Mouse (Mus musculus) lung, postnatal 0 days (tissue): ENCODE results near the gene Pax3. TPM values are rescaled to one million over a fixed set of nuclear protein-coding genes. Genes with fewer than 3 reads are reported as not detected.

ENCODE experiments used
- ATAC-seq: fragments of 200-750 bp; cut with Nextera tagmentation; 2 replicates; pipeline ENCODE4 v1.8.0; 2017; ENCODE audit warnings: moderate library complexity
- DNase-seq: peaks from one replicate; pipeline ENCODE4 v3.0.0-alpha.2; 2016; ENCODE audit warnings: low spot score
- H3K27ac ChIP-seq: fragments of 300-500 bp; sonication (generic); 2 replicates; pipeline ENCODE4 v1.5.1; 2014; ENCODE audit warnings: antibody characterized with exemption, mild to moderate bottlenecking, low read length, mixed read lengths
- H3K27me3 ChIP-seq: fragments of 300-500 bp; sonication (generic); replicated peaks from 2 replicates; pipeline ENCODE4 v1.6.1; 2014; ENCODE audit warnings: low read length, mixed read lengths; ENCODE audit not compliant: insufficient read depth
- H3K36me3 ChIP-seq: fragments of 300-500 bp; sonication (generic); 2 replicates; pipeline ENCODE4 v1.6.1; 2014; ENCODE audit warnings: low read length, mixed read lengths; ENCODE audit not compliant: insufficient read depth
- H3K4me1 ChIP-seq: fragments of 300-500 bp; sonication (generic); 2 replicates; pipeline ENCODE4 v1.6.1; 2014; ENCODE audit warnings: antibody characterized with exemption, low read depth, low read length, mixed read lengths; ENCODE audit not compliant: insufficient read depth
- H3K4me2 ChIP-seq: fragments of 300-500 bp; sonication (generic); replicated peaks from 2 replicates; pipeline ENCODE4 v1.6.1; 2014; ENCODE audit warnings: low read depth, mild to moderate bottlenecking, low read length, moderate library complexity, mixed read lengths
- H3K4me3 ChIP-seq: fragments of 300-500 bp; sonication (generic); 2 replicates; pipeline ENCODE4 v1.5.1; 2014; ENCODE audit warnings: low read depth, low read length
- H3K9ac ChIP-seq: fragments of 300-500 bp; sonication (generic); replicated peaks from 2 replicates; pipeline ENCODE4 v1.6.1; 2014; ENCODE audit warnings: low read depth, mild to moderate bottlenecking
- H3K9me3 ChIP-seq: fragments of 300-500 bp; sonication (generic); 2 replicates; pipeline ENCODE4 v1.6.1; 2016; ENCODE audit warnings: low read length, mixed read lengths
- CTCF ChIP-seq: IDR thresholded peaks from 2 replicates; pipeline ENCODE4 v1.5.1; 2016; ENCODE audit warnings: antibody characterized with exemption, mild to moderate bottlenecking
- EP300 ChIP-seq: IDR thresholded peaks from 2 replicates; pipeline ENCODE4 v1.6.1; 2016; ENCODE audit warnings: antibody characterized with exemption, mild to moderate bottlenecking, control low read depth
- WGBS: fragments of 180-500 bp; shearing (Covaris S2); extraction: QIAGEN DNeasy Blood & Tissue Kit; methylation state at CpG from one replicate; pipeline ENCODE4 v1.1.7; 2014; 5-methylcytosine and 5-hydroxymethylcytosine counted together
- polyA plus RNA-seq: library from polyadenylated mRNA; unstranded; fragments of >200 nt; fragmentation: Nextera tagmentation; extraction: Ambion mirVana; gene quantifications from 2 replicates; pipeline ENCODE4 v1.2.1, GENCODE M21; 2015

Pax3 gene
- polyA plus RNA-seq, 1 experiment from 2014 or later = not detected

DNA sequence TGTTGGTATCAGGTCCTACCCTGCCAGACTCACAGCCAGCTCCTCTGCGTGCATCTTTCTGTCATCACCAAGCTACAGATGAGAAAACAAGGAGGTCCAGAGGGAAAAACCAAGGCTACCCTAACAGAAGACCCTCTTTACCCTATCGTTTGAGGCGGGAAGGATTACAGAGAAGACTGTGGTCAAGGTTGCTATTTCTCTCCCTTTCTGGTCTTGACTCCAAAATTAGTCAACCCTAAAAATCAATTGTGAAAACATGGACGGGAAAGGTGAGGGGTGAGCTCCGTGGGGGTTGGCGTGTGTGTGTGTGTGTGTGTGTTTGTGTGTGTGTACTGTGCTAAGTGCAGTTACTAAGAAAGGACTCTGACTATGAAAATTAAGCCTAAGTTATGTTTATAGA, 54.0 kb downstream of the Pax3 start:
- no peak for DNase-seq
- no peak overlapping the region for H3K4me3 ChIP-seq
- H3K27ac ChIP-seq = no peak overlapping the region
- no peaks in the 10 kb centered on the region for H3K4me1 ChIP-seq
- WGBS = 63% methylated on average over 6 of the region's 6 CpGs
- no peaks in the 10 kb centered on the region for H3K36me3 ChIP-seq
- no peak overlapping the region for H3K4me2 ChIP-seq
- H3K9me3 ChIP-seq = no peaks in the 10 kb centered on the region
- H3K9ac ChIP-seq = no peak overlapping the region
- peaks cover 58% of the 10 kb centered on the region for H3K27me3 ChIP-seq
- no peak for TF ChIP-seq CTCF
- no peak for ATAC-seq

DNA sequence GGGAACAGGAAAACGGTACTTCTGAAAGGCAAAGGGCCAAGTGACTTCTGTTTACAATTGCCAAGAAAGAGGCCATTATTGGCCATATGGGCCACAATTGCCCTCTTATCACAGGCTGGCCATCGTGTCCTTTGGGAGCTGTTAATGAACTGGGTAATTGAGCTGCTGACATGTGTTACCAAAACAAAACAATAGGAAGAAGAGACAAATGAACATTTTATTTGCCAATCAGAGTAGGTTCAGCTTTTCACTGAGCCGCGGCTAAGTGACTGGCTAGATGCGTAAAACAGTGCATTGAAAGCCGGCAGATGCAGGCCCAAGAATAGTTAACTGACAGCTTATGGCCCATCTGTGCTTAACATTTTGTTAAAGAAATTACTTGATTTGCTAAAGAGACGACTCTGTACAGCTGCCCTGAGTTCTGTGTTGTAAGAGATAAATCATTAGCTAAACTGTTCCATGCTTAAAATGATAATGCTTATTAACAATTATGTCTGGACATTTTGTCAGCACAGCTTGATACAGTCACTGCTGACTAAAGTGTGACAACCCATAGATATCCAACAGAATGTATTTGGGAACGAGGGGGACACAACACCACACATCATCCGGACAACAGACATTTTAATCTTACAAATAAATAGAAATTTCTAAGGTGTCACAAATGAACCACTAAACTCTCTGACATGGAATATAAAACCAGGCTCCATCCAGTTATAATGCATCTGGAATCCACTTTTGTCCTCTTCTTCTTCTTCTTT, 55.0 kb downstream of the Pax3 start:
- H3K4me1 ChIP-seq = no peaks in the 10 kb centered on the region
- no peak overlapping the region for H3K4me3 ChIP-seq
- H3K9me3 ChIP-seq = no peaks in the 10 kb centered on the region
- H3K27ac ChIP-seq = no peak overlapping the region
- no peak overlapping the region for H3K9ac ChIP-seq
- no peak overlapping the region for H3K4me2 ChIP-seq
- H3K36me3 ChIP-seq = no peaks in the 10 kb centered on the region
- DNase-seq = no peak
- no peak for ATAC-seq
- 23% methylated on average over 9 of the region's 9 CpGs for WGBS
- peaks cover 62% of the 10 kb centered on the region for H3K27me3 ChIP-seq
- TF ChIP-seq EP300 (no peak), CTCF (no peak)

DNA sequence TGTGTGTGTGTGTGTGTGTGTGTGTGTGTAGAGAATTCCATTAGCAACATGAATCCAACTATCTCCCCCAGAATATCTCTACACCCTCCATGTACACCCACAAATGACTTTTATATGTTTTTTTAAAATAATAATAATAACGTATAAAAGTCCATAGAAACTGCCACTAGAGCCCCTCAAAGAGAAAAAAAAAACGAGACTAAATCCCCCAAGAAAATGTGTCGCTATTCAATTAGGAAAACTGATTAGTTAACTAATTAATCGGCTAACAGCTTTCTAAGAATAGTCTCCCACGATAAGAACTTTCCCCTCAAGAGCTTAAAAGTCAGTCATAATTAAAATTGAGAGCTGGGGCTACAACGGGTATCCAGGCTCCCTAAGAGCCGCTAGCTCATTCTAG, 55.6 kb downstream of the Pax3 start:
- no peaks in the 10 kb centered on the region for H3K4me1 ChIP-seq
- H3K27ac ChIP-seq = no peak overlapping the region
- 8% methylated on average over 7 of the region's 7 CpGs for WGBS
- peaks cover 60% of the 10 kb centered on the region for H3K27me3 ChIP-seq
- DNase-seq (no peak), ATAC-seq (no peak)
- H3K4me3 ChIP-seq = no peak overlapping the region
- no peak overlapping the region for H3K9ac ChIP-seq
- no peaks in the 10 kb centered on the region for H3K36me3 ChIP-seq
- H3K9me3 ChIP-seq = no peaks in the 10 kb centered on the region
- no peak overlapping the region for H3K4me2 ChIP-seq
- no peak for TF ChIP-seq CTCF
- TF ChIP-seq EP300 = no peak

DNA sequence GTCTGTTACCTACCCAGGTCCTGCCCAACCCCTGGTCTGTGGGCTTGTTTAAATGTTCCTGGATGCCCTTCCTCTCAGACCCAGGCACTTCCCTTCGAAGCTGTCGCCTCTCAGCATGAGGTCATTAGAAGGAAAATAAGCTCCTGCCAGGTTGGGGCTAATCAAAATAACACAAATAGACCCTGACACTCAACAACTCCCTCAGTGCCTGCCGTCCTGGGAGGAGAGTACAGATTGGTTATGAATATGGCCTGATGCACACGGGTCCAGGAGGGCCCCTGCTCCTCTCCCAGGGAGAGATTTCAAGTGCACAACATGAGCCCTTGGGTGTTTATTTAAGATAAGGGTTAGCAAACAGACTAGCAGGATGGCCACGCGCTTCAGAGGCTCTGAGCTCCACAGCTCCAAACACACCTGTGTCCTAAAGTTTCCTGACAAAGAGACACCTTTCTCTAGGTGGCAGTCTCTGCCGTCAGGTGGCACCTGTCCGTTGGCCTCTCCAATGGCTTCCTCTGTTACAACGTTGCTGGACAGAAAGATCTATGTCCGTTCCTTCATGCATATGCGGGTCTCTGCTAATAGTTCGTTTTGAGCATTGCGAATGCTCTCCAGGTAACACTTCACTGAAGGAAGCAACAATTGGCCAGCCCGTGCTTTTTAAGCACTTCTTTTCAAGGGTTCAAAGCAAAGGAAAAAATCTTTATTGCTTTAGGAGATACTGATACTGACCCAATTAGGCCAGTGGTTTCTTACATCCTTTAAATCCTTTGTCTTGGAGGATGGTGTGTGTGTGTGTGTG, 56.2 kb downstream of the Pax3 start:
- ATAC-seq (peak; percentile 19; the same call in 1 of the 2 replicates), DNase-seq (peak; percentile 25)
- TF ChIP-seq CTCF (peak; percentile 50), EP300 (no peak)
- Histone ChIP-seq H3K9me3 (no peaks in the 10 kb centered on the region), H3K27ac (no peak overlapping the region), H3K27me3 (peaks cover 58% of the 10 kb centered on the region), H3K4me3 (no peak overlapping the region), H3K9ac (no peak overlapping the region), H3K4me2 (no peak overlapping the region), H3K36me3 (no peaks in the 10 kb centered on the region), H3K4me1 (no peaks in the 10 kb centered on the region)
- 2% methylated on average over 14 of the region's 14 CpGs for WGBS

DNA sequence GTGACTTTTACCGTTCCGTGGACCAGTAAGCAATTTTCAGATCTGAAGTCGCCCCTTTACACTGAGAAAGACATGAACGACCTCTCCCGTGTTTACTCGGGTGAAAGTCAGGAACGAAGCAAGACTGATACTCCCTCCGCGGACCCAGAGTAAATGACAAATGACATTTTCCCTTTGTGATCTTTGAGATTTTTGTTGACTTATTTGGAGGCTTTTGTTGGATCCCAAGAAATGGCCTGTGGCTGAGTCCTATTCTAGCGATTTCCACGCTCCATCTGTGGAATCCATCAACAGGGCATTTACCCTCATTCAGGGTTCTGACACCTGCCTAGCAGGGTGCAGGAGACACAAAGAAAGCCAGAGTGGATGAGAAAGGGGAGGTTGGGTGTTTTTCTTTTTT, 57.6 kb downstream of the Pax3 start:
- no peak overlapping the region for H3K27ac ChIP-seq
- no peak for ATAC-seq
- 2% methylated on average over 11 of the region's 11 CpGs for WGBS
- TF ChIP-seq EP300 (no peak), CTCF (no peak)
- H3K4me1 ChIP-seq = no peaks in the 10 kb centered on the region
- H3K9me3 ChIP-seq = no peaks in the 10 kb centered on the region
- peaks cover 54% of the 10 kb centered on the region for H3K27me3 ChIP-seq
- no peak overlapping the region for H3K9ac ChIP-seq
- no peak overlapping the region for H3K4me2 ChIP-seq
- no peak for DNase-seq
- no peaks in the 10 kb centered on the region for H3K36me3 ChIP-seq
- H3K4me3 ChIP-seq = no peak overlapping the region

DNA sequence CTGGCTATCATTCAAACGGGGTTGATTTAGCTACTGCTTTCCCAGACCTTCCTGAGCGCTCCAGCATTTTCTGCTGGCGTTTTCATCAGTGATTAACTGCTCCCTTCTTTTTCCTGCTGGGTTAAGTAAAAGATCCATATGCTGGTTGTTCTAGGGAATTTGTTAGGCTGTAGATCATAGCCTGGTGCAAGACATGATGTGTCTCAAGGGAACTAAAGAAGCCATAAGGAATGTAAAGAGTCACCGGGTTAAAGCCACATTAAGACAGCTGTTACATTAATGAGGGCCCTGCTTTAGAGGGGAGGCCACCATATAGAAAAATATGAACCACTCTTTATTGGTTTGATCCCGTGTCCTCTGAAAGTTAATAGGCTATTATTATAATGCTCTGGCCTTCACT, 67.7 kb downstream of the Pax3 start:
- Histone ChIP-seq H3K36me3 (no peaks in the 10 kb centered on the region), H3K9me3 (no peaks in the 10 kb centered on the region), H3K4me3 (no peak overlapping the region), H3K27me3 (no peaks in the 10 kb centered on the region), H3K27ac (no peak overlapping the region), H3K9ac (no peak overlapping the region), H3K4me2 (no peak overlapping the region), H3K4me1 (no peaks in the 10 kb centered on the region)
- no peak for ATAC-seq
- no peak for TF ChIP-seq CTCF
- no peak for TF ChIP-seq EP300
- no peak for DNase-seq
- WGBS = 46% methylated on average over 5 of the region's 5 CpGs
